Mouse (Mus musculus) thymus, adult 2 months (tissue): ENCODE data around the gene Wnt4. TPM values are rescaled to one million over a fixed set of nuclear protein-coding genes. Genes with fewer than 3 reads are reported as not detected.

Experiments used
- DNase-seq: peaks from one replicate; pipeline ENCODE4 v3.0.0; 2021
- H3K27ac ChIP-seq: fragments of 200-500 bp; 2 replicates; pipeline ENCODE4 v1.5.1; 2012; ENCODE audit warnings: low read length, control low read depth; ENCODE audit not compliant: control insufficient read depth, insufficient read depth
- H3K27me3 ChIP-seq: fragments of 200-500 bp; 2 replicates; pipeline ENCODE4 v1.6.1; 2012; ENCODE audit warnings: mild to moderate bottlenecking, low read length, moderate library complexity, mixed read lengths; ENCODE audit not compliant: control insufficient read depth, insufficient read depth
- H3K36me3 ChIP-seq: fragments of 200-500 bp; 2 replicates; pipeline ENCODE4 v1.6.1; 2012; ENCODE audit warnings: mild to moderate bottlenecking, low read length, moderate library complexity; ENCODE audit not compliant: control insufficient read depth, insufficient read depth
- H3K4me1 ChIP-seq: fragments of 200-500 bp; replicated peaks from 2 replicates; pipeline ENCODE4 v1.6.1; 2012; ENCODE audit warnings: low read length; ENCODE audit not compliant: control insufficient read depth, insufficient read depth
- H3K4me3 ChIP-seq: fragments of 200-500 bp; 2 replicates; pipeline ENCODE4 v1.5.1; 2012; ENCODE audit warnings: mild to moderate bottlenecking, low read length, control low read depth, moderate library complexity; ENCODE audit not compliant: control insufficient read depth, insufficient read depth
- CTCF ChIP-seq: fragments of 200-500 bp; IDR thresholded peaks from 2 replicates; pipeline ENCODE4 v1.5.1; 2012; ENCODE audit warnings: mild to moderate bottlenecking, control low read depth, low read length, moderate library complexity, borderline replicate concordance; ENCODE audit not compliant: control insufficient read depth, poor library complexity, insufficient read depth; ENCODE audit errors: extremely low read depth
- POLR2A ChIP-seq: fragments of 200-500 bp; IDR thresholded peaks from 2 replicates; pipeline ENCODE4 v1.6.1; 2012; ENCODE audit warnings: mild to moderate bottlenecking, low read length, control low read depth, moderate library complexity; ENCODE audit not compliant: control insufficient read depth, poor library complexity, insufficient read depth; ENCODE audit errors: extremely low read depth
- WGBS: fragments of 180-500 bp; shearing (Covaris S2); methylation state at CpG from one replicate; pipeline ENCODE4 v1.1.7; 2018; 5-methylcytosine and 5-hydroxymethylcytosine counted together
- polyA plus RNA-seq: library from polyadenylated mRNA; depleted of rRNA; stranded (reverse); fragments of >200 nt; gene quantifications from 2 replicates; pipeline ENCODE4 v1.2.3, GENCODE M21; 2012

Gene Wnt4
- polyA plus RNA-seq, 1 experiment = 9.1 TPM

GRCm38 (mm10) chr4:137294032-137294431 is 16.7 kb downstream of the Wnt4 start:
- Histone ChIP-seq H3K27ac (no peak overlapping the region), H3K36me3 (no peaks in the 10 kb centered on the region), H3K4me3 (no peak overlapping the region), H3K27me3 (no peaks in the 10 kb centered on the region), H3K4me1 (no peaks in the 10 kb centered on the region)
- WGBS = 93% methylated on average over 7 of the region's 7 CpGs
- TF ChIP-seq POLR2A (no peak), CTCF (no peak)
- no peak for DNase-seq

GRCm38 (mm10) chr4:137294474-137294873 is 17.2 kb downstream of the Wnt4 start:
- no peak overlapping the region for H3K4me3 ChIP-seq
- H3K4me1 ChIP-seq = no peaks in the 10 kb centered on the region
- TF ChIP-seq POLR2A (no peak), CTCF (no peak)
- H3K27ac ChIP-seq = no peak overlapping the region
- H3K27me3 ChIP-seq = no peaks in the 10 kb centered on the region
- H3K36me3 ChIP-seq = no peaks in the 10 kb centered on the region
- no peak for DNase-seq
- WGBS = 90% methylated on average over 5 of the region's 5 CpGs

GRCm38 (mm10) chr4:137294951-137295350 is 17.7 kb downstream of the Wnt4 start:
- H3K4me1 ChIP-seq = no peaks in the 10 kb centered on the region
- TF ChIP-seq POLR2A = no peak
- TF ChIP-seq CTCF = no peak
- 96% methylated on average over 8 of the region's 8 CpGs for WGBS

GRCm38 (mm10) chr4:137297611-137298010 is 20.3 kb downstream of the Wnt4 start:
- TF ChIP-seq POLR2A (no peak), CTCF (no peak)
- Histone ChIP-seq H3K27me3 (no peaks in the 10 kb centered on the region), H3K27ac (no peak overlapping the region), H3K4me1 (no peaks in the 10 kb centered on the region), H3K4me3 (no peak overlapping the region), H3K36me3 (no peaks in the 10 kb centered on the region)
- 88% methylated on average over 4 of the region's 4 CpGs for WGBS
- DNase-seq = no peak

More at GRCm38 (mm10) chr4:137294951-137295350, 17.7 kb downstream of the Wnt4 start:
- Histone ChIP-seq H3K36me3 (no peaks in the 10 kb centered on the region), H3K27me3 (no peaks in the 10 kb centered on the region), H3K4me3 (no peak overlapping the region), H3K27ac (no peak overlapping the region)
- no peak for DNase-seq

GRCm38 (mm10) chr4:137298406-137298805 is 21.1 kb downstream of the Wnt4 start:
- WGBS = 94% methylated on average over 8 of the region's 8 CpGs
- Histone ChIP-seq H3K4me1 (no peaks in the 10 kb centered on the region), H3K27ac (no peak overlapping the region), H3K27me3 (no peaks in the 10 kb centered on the region), H3K36me3 (no peaks in the 10 kb centered on the region), H3K4me3 (no peak overlapping the region)
- TF ChIP-seq CTCF (no peak), POLR2A (no peak)
- no peak for DNase-seq

GRCm38 (mm10) chr4:137300227-137300626 is 22.9 kb downstream of the Wnt4 start:
- 96% methylated on average over 13 of the region's 13 CpGs for WGBS
- TF ChIP-seq POLR2A = no peak
- no peak for TF ChIP-seq CTCF
- Histone ChIP-seq H3K4me1 (no peaks in the 10 kb centered on the region), H3K36me3 (no peaks in the 10 kb centered on the region), H3K27ac (no peak overlapping the region), H3K27me3 (no peaks in the 10 kb centered on the region), H3K4me3 (no peak overlapping the region)
- DNase-seq = no peak

- Histone ChIP-seq H3K36me3 (no peaks in the 10 kb centered on the region), H3K27ac (no peak overlapping the region), H3K27me3 (no peaks in the 10 kb centered on the region), H3K4me3 (no peak overlapping the region), H3K4me1 (no peaks in the 10 kb centered on the region)
- TF ChIP-seq CTCF (no peak), POLR2A (no peak)
- DNase-seq = no peak
- WGBS = 94% methylated on average over 16 of the region's 16 CpGs
Observed at GRCm38 (mm10) chr4:137301635-137302034, 24.3 kb downstream of the Wnt4 start.
